ENCODE assay signal across 11 mouse cellular contexts in genomic region chr11:62466546-62466945, GRCm38 (mm10). TPM values are rescaled to one million over a fixed set of nuclear protein-coding genes. Genes with fewer than 3 reads are reported as not detected.
DNase-seq lines count a peak whose midpoint lies in the region; ATAC-seq lines count a peak whose summit lies in the region.
"Had no signal": no experiment of that assay in that cellular context is flagged by ENCODE, and none has a peak within 500 bp of the region (broad histone marks: within the 10 kb centered on the region; RNA-seq: fewer than 3 reads in every experiment).

No protein-coding gene starts in this region.

- H3K4me3 ChIP-seq in liver, embryonic 15.5 days (replicated peaks): no peak overlapping the region
- H3K4me3 ChIP-seq in midbrain, embryonic 13.5 days (replicated peaks): no peak overlapping the region
- H3K4me3 ChIP-seq: limb, embryonic 10.5 days had no signal

- peaks cover 52% of the 10 kb centered on the region for H3K4me1 ChIP-seq in liver, embryonic 15.5 days (replicated peaks)
- no peaks in the 10 kb centered on the region for H3K4me1 ChIP-seq in midbrain, embryonic 13.5 days (replicated peaks)
- H3K4me1 ChIP-seq: limb, embryonic 10.5 days had no signal

- H3K27ac ChIP-seq in liver, embryonic 15.5 days (replicated peaks): peak overlapping the region; percentile 79
- H3K27ac ChIP-seq in midbrain, embryonic 13.5 days: no peak overlapping the region
- H3K27ac ChIP-seq: limb, embryonic 10.5 days had no signal

- no peak overlapping the region for H3K4me2 ChIP-seq in liver, embryonic 15.5 days
- no peak overlapping the region for H3K4me2 ChIP-seq in midbrain, embryonic 13.5 days (replicated peaks)

- no peaks in the 10 kb centered on the region for H3K27me3 ChIP-seq in liver, embryonic 15.5 days
- no peaks in the 10 kb centered on the region for H3K27me3 ChIP-seq in midbrain, embryonic 13.5 days

- WGBS in liver, embryonic 15.5 days (ENCODE audit: insufficient replicate concordance): 10% methylated on average over 3 of the region's 3 CpGs
- WGBS in midbrain, embryonic 13.5 days: 88% methylated on average over 3 of the region's 3 CpGs

- peak; percentile 6 for DNase-seq in spleen, adult 12 weeks (ENCODE audit: low spot score)
- DNase-seq in spleen, postnatal 4 days (ENCODE audit: low spot score in 2 of 2): no peak
- DNase-seq in thymus, postnatal 25 days: peak; percentile 7
- DNase-seq in yolk sac, embryonic 10.5 days (ENCODE audit: low spot score): no peak
- DNase-seq in heart, adult 18-20 months: no peak
- DNase-seq: adrenal gland, postnatal 36 days; gastrocnemius, postnatal 25 days had no signal

- no peaks in the 10 kb centered on the region for H3K36me3 ChIP-seq in liver, embryonic 15.5 days (replicated peaks)
- H3K36me3 ChIP-seq in midbrain, embryonic 13.5 days: no peaks in the 10 kb centered on the region
- H3K36me3 ChIP-seq: limb, embryonic 10.5 days had no signal

- H3K9ac ChIP-seq in liver, embryonic 15.5 days: no peak overlapping the region
- H3K9ac ChIP-seq in midbrain, embryonic 13.5 days (replicated peaks): no peak overlapping the region

- no peaks in the 10 kb centered on the region for H3K9me3 ChIP-seq in liver, embryonic 15.5 days (replicated peaks)
- H3K9me3 ChIP-seq in midbrain, embryonic 13.5 days: no peaks in the 10 kb centered on the region
- H3K9me3 ChIP-seq: limb, embryonic 10.5 days had no signal

- ATAC-seq in activated CD4-positive, CD25-positive, alpha-beta regulatory T cell, adult 4 months: peak; percentile 95
- peak; percentile 71 for ATAC-seq in liver, embryonic 15.5 days (ENCODE audit: insufficient read depth)
- no peak for ATAC-seq in midbrain, embryonic 13.5 days

RNA-seq across cellular contexts. Expression of gene Ncor1, which starts 8.2 kb away (rescaled TPM):
- 100 to 1,000 TPM; 162 to 188 TPM for polyA plus RNA-seq in activated CD4-positive, CD25-positive, alpha-beta regulatory T cell, adult 4 months (2017; shearing (Covaris generic))
- 62.5 and 63.3 TPM in 2 replicates for polyA plus RNA-seq in liver, embryonic 15.5 days (2015; fragmentation: Nextera tagmentation; extraction: Ambion mirVana)
- 150 and 174 TPM in 2 replicates for polyA plus RNA-seq in midbrain, embryonic 13.5 days (2015; fragmentation: Nextera tagmentation; extraction: Ambion mirVana)
- total RNA-seq in heart, adult 18-20 months (2021): 100 to 1,000 TPM; 113 to 127 TPM

RNA-seq across cellular contexts. Expression of gene Pigl, which starts 8.3 kb away (rescaled TPM):
- 1 to 10 TPM; 6.8 to 9.9 TPM for polyA plus RNA-seq in activated CD4-positive, CD25-positive, alpha-beta regulatory T cell, adult 4 months (2017; shearing (Covaris generic))
- polyA plus RNA-seq in liver, embryonic 15.5 days (2015; fragmentation: Nextera tagmentation; extraction: Ambion mirVana): 3.4 and 3.6 TPM in 2 replicates
- 9.1 and 9.2 TPM in 2 replicates for polyA plus RNA-seq in midbrain, embryonic 13.5 days (2015; fragmentation: Nextera tagmentation; extraction: Ambion mirVana)
- total RNA-seq in heart, adult 18-20 months (2021): 1 to 10 TPM; 3.1 to 3.2 TPM

Comparison
In these comparisons a context has a peak if more than half of its experiments do, and no peak if none do; other contexts are left out.
1. DNase-seq: peak in spleen, adult 12 weeks (single experiment) and thymus, postnatal 25 days (single experiment); none in spleen, postnatal 4 days (0 of 2), yolk sac, embryonic 10.5 days (single experiment) and heart, adult 18-20 months (0 of 2).